Mouse (Mus musculus) spleen, adult 2 months (tissue): ENCODE data around the gene Epha2.

Source experiments
- CTCF ChIP-seq: fragments of 200-500 bp; IDR thresholded peaks from 2 replicates; pipeline ENCODE4 v1.5.1; 2011; ENCODE audit warnings: mild to moderate bottlenecking, inconsistent platforms; ENCODE audit not compliant: insufficient read depth, insufficient read length, insufficient replicate concordance; ENCODE audit errors: extremely low read depth
- POLR2A ChIP-seq: fragments of 200-500 bp; IDR thresholded peaks from 2 replicates; pipeline ENCODE4 v1.6.1; 2011; ENCODE audit warnings: low read depth, low read length, inconsistent platforms

DNA sequence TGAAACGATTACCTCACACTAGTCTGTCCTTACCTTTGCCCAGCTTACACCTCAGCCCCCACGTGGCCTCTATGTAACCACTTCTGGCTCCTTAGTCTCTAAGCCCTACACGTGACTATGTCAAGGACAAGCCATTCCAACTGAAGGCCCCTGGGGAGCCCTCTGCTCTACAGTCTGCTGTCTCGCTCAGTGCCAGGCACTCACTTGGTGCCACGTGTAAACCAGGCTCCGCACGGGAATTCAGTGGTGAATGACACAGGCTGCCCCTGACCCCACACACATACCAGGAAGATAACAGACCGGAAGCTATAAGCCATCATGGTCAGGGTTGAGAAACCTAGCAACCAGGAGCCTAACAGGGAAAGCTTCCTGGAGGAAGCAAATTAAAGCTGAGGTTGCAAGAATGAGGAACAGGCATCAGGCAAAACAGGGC lies 46.3 kb downstream of the Epha2 start:
- TF ChIP-seq POLR2A (no peak), CTCF (no peak)
